Mouse (Mus musculus): Measurements from ENCODE around the gene Dennd6b. TPM values are rescaled to one million over a fixed set of nuclear protein-coding genes. Genes with fewer than 3 reads are reported as not detected.

Gene Dennd6b
- total and polyA plus RNA-seq, 3 experiments: 6.1 to 11.4 TPM; not detected in 1

DNA sequence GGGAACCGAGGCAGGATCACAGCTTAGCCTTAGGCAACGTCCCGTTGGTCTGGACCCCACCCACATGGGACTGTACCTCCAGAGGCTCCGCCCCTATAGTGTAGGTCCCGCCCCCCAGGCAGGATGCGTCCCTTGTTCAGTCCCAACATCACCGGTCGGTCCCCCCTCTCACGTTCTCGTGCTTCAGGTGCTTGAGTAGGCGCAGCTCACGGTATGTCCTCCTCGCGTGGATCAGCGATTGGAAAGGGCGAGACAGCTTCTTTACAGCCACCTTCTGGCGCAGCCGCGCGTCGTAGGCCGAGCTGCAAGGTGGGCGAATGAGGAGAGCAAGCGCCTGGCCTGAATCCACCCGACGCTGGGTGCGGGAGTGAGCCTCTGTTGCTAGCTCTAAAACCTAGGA is 49.8 kb downstream of the Dennd6b start:
- Histone ChIP-seq H3K79me2 (ENCODE audit: control insufficient read depth, insufficient read depth, low read length, poor library complexity) (no peaks in the 10 kb centered on the region), H3K4me3 (ENCODE audit: control insufficient read depth in 1 of 2, insufficient read depth in 1 of 2, low read depth in 2 of 2, low read length in 2 of 2) (no peak overlapping the region), H3K4me1 (ENCODE audit: control insufficient read depth in 1 of 2, insufficient read depth in 2 of 2, low read length in 2 of 2) (no peaks in the 10 kb centered on the region), H3K9me3 (replicated peaks; ENCODE audit: insufficient read depth, low read length) (no peaks in the 10 kb centered on the region), H3K27me3 (ENCODE audit: control insufficient read depth in 1 of 2, insufficient read depth in 2 of 2, low read length in 2 of 2) (0 out of 4 replicates have a peak, but pooled peaks cover 0 to 1% of the 10 kb centered on the region in 2 experiments), H3K9ac (ENCODE audit: control insufficient read depth, low read depth, low read length, poor library complexity, severe bottlenecking) (no peak overlapping the region), H3K27ac (ENCODE audit: control insufficient read depth, low read depth, low read length) (no peak overlapping the region), H3K36me3 (ENCODE audit: control insufficient read depth in 1 of 2, insufficient read depth in 2 of 2, low read length in 2 of 2) (no peaks in the 10 kb centered on the region)
- TF ChIP-seq MYC (IDR thresholded peaks at IDR 0.05; ENCODE audit: low read depth, low read length) (no peak), MEF2A (IDR thresholded peaks at IDR 0.05; ENCODE audit: extremely low read depth, insufficient replicate concordance, low read depth, low read length, poor library complexity, severe bottlenecking) (no peak), EP300 (IDR thresholded peaks at IDR 0.05; ENCODE audit: low read depth in 1 of 2, low read length in 2 of 2) (no peak), RCOR1 (IDR thresholded peaks at IDR 0.05; ENCODE audit: low read depth, low read length) (no peak), ETS1 (IDR thresholded peaks at IDR 0.05; ENCODE audit: low read depth, low read length) (no peak), HCFC1 (IDR thresholded peaks at IDR 0.05; ENCODE audit: low read depth, low read length) (no peak), MAX (IDR thresholded peaks at IDR 0.05; ENCODE audit: low read length) (no peak), MXI1 (IDR thresholded peaks at IDR 0.05; ENCODE audit: low read depth, low read length) (no peak), UBTF (IDR thresholded peaks at IDR 0.05; ENCODE audit: borderline replicate concordance, insufficient read depth, low read depth, low read length) (no peak), ZMIZ1 (IDR thresholded peaks at IDR 0.05; ENCODE audit: low read depth, low read length) (no peak), BHLHE40 (IDR thresholded peaks at IDR 0.05; ENCODE audit: borderline replicate concordance, low read depth, low read length) (no peak)
- no peak for DNase-seq (ENCODE audit: low read depth, low spot score)

DNA sequence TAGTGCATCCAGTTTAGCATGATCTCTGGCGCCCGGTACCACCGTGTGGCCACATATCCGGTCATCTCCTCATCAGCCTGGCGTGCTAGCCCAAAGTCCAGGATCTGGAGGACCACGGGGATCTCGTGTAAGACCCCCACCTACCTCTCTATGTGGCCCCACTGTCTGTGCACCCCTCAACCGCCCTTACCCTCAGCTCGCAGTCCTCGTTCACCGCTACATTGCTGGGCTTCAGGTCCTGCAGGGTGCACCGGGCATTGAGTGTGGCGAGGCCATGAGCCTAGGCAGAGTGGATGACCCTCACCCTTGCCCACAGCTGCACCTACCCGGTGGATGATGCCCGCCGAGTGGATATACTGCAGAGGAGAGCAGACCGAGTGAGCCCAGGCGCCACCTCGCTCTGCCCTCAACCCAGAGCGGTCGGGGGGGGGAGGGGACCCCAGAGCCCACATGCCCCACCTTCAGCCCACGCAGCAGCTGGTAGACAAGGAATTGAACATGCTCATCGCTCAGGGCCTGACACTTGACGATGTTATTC is 50.4 kb downstream of the Dennd6b start:
- H3K4me1 ChIP-seq (ENCODE audit: control insufficient read depth in 1 of 2, insufficient read depth in 2 of 2, low read length in 2 of 2): no peaks in the 10 kb centered on the region
- H3K79me2 ChIP-seq (ENCODE audit: control insufficient read depth, insufficient read depth, low read length, poor library complexity): no peaks in the 10 kb centered on the region
- H3K9me3 ChIP-seq (replicated peaks; ENCODE audit: insufficient read depth, low read length): no peaks in the 10 kb centered on the region
- H3K4me3 ChIP-seq (ENCODE audit: control insufficient read depth in 1 of 2, insufficient read depth in 1 of 2, low read depth in 2 of 2, low read length in 2 of 2): no peak overlapping the region
- DNase-seq (ENCODE audit: low read depth, low spot score): no peak
- no peak overlapping the region for H3K9ac ChIP-seq (ENCODE audit: control insufficient read depth, low read depth, low read length, poor library complexity, severe bottlenecking)
- no peak overlapping the region for H3K27ac ChIP-seq (ENCODE audit: control insufficient read depth, low read depth, low read length)
- no peaks in the 10 kb centered on the region for H3K36me3 ChIP-seq (ENCODE audit: control insufficient read depth in 1 of 2, insufficient read depth in 2 of 2, low read length in 2 of 2)
- TF ChIP-seq CHD2 (IDR thresholded peaks at IDR 0.05; ENCODE audit: low read length) (no peak), MYC (IDR thresholded peaks at IDR 0.05; ENCODE audit: low read depth, low read length) (no peak), ZNF384 (IDR thresholded peaks at IDR 0.05; ENCODE audit: low read depth, low read length) (no peak), MAX (IDR thresholded peaks at IDR 0.05; ENCODE audit: low read length) (no peak), E2F4 (IDR thresholded peaks at IDR 0.05; ENCODE audit: borderline replicate concordance, low read depth, low read length) (no peak), HCFC1 (IDR thresholded peaks at IDR 0.05; ENCODE audit: low read depth, low read length) (no peak), ETS1 (IDR thresholded peaks at IDR 0.05; ENCODE audit: low read depth, low read length) (no peak), BHLHE40 (IDR thresholded peaks at IDR 0.05; ENCODE audit: borderline replicate concordance, low read depth, low read length) (no peak), MXI1 (IDR thresholded peaks at IDR 0.05; ENCODE audit: low read depth, low read length) (no peak), MAZ (IDR thresholded peaks at IDR 0.05; ENCODE audit: low read depth, low read length) (no peak), NELFE (IDR thresholded peaks at IDR 0.05; ENCODE audit: low read depth, low read length) (no peak), CHD1 (IDR thresholded peaks at IDR 0.05; ENCODE audit: low read depth, low read length) (no peak), MAFK (IDR thresholded peaks at IDR 0.05; ENCODE audit: borderline replicate concordance, low read depth, low read length) (no peak)
- 0 out of 4 replicates have a peak, but pooled peaks cover 0 to 1% of the 10 kb centered on the region in 2 experiments for H3K27me3 ChIP-seq (ENCODE audit: control insufficient read depth in 1 of 2, insufficient read depth in 2 of 2, low read length in 2 of 2)

All from MEL (cell line).